Mouse (Mus musculus) small intestine, adult 2 months (tissue): ENCODE results near the gene Thbs4. TPM values are rescaled to one million over a fixed set of nuclear protein-coding genes. Genes with fewer than 3 reads are reported as not detected.

Experiments
- H3K27ac ChIP-seq: fragments of 200-500 bp; 2 replicates; pipeline ENCODE4 v1.5.1; 2012; ENCODE audit warnings: low read depth, low read length, control low read depth, inconsistent platforms; ENCODE audit not compliant: insufficient read depth
- H3K27me3 ChIP-seq: fragments of 200-500 bp; 2 replicates; pipeline ENCODE4 v1.6.1; 2012; ENCODE audit warnings: mild to moderate bottlenecking, moderate library complexity, low read length, inconsistent platforms; ENCODE audit not compliant: control insufficient read depth, insufficient read depth
- H3K36me3 ChIP-seq: fragments of 200-500 bp; 2 replicates; pipeline ENCODE4 v1.6.1; 2012; ENCODE audit warnings: mild to moderate bottlenecking, low read length, control low read depth, inconsistent platforms; ENCODE audit not compliant: control insufficient read depth, insufficient read depth
- H3K4me1 ChIP-seq: fragments of 200-500 bp; 2 replicates; pipeline ENCODE4 v1.6.1; 2012; ENCODE audit warnings: low read length, inconsistent platforms, mixed read lengths; ENCODE audit not compliant: control insufficient read depth, insufficient read depth, insufficient read length
- H3K4me3 ChIP-seq: fragments of 200-500 bp; 2 replicates; pipeline ENCODE4 v1.5.1; 2012; ENCODE audit warnings: low read depth, mild to moderate bottlenecking, control low read depth, inconsistent platforms, low read length, moderate library complexity
- CTCF ChIP-seq: fragments of 200-500 bp; IDR thresholded peaks from 2 replicates; pipeline ENCODE4 v1.5.1; 2012; ENCODE audit warnings: low read depth, mild to moderate bottlenecking, control low read depth, inconsistent platforms, low read length, moderate library complexity, mixed read lengths; ENCODE audit not compliant: insufficient replicate concordance, insufficient read length; ENCODE audit errors: extremely low read depth
- POLR2A ChIP-seq: fragments of 200-500 bp; IDR thresholded peaks from 2 replicates; pipeline ENCODE4 v1.6.1; 2012; ENCODE audit warnings: low read depth, mild to moderate bottlenecking, control low read depth, inconsistent platforms, low read length, moderate library complexity
- WGBS: fragments of 180-500 bp; shearing (Covaris S2); methylation state at CpG from one replicate; pipeline ENCODE4 v1.1.7; 2018; 5-methylcytosine and 5-hydroxymethylcytosine counted together
- polyA plus RNA-seq: library from polyadenylated mRNA; depleted of rRNA; stranded (reverse); fragments of >200 nt; gene quantifications from 2 replicates; pipeline ENCODE4 v1.2.3, GENCODE M21; 2012

Thbs4 gene
- polyA plus RNA-seq, 1 experiment: 2.2 TPM

GRCm38 (mm10) chr13:92750976-92751518 lies 43.6 kb downstream of the Thbs4 start:
- no peaks in the 10 kb centered on the region for H3K36me3 ChIP-seq
- TF ChIP-seq CTCF (peak; percentile 61; the same call in 1 of the 2 replicates), POLR2A (no peak)
- peak overlapping the region; percentile 42 for H3K4me3 ChIP-seq
- WGBS: 9% methylated on average over 7 of the region's 7 CpGs
- H3K4me1 ChIP-seq: no peaks in the 10 kb centered on the region
- H3K27me3 ChIP-seq: no peaks in the 10 kb centered on the region
- no peak overlapping the region for H3K27ac ChIP-seq

GRCm38 (mm10) chr13:92743337-92743736 lies 51.3 kb downstream of the Thbs4 start:
- no peak overlapping the region for H3K4me3 ChIP-seq
- WGBS: 83% methylated on average over 5 of the region's 5 CpGs
- H3K27ac ChIP-seq: no peak overlapping the region
- H3K27me3 ChIP-seq: no peaks in the 10 kb centered on the region
- no peaks in the 10 kb centered on the region for H3K36me3 ChIP-seq
- H3K4me1 ChIP-seq: no peaks in the 10 kb centered on the region
- no peak for TF ChIP-seq CTCF
- TF ChIP-seq POLR2A: no peak

GRCm38 (mm10) chr13:92742886-92743285 lies 51.7 kb downstream of the Thbs4 start:
- no peak for TF ChIP-seq CTCF
- no peak for TF ChIP-seq POLR2A
- no peaks in the 10 kb centered on the region for H3K27me3 ChIP-seq
- WGBS: 84% methylated on average over 4 of the region's 4 CpGs

GRCm38 (mm10) chr13:92740671-92741270 lies 53.8 kb downstream of the Thbs4 start:
- TF ChIP-seq POLR2A: no peak
- TF ChIP-seq CTCF: no peak
- H3K36me3 ChIP-seq: no peaks in the 10 kb centered on the region
- no peak overlapping the region for H3K27ac ChIP-seq
- WGBS: 4% methylated on average over 2 of the region's 2 CpGs
- no peak overlapping the region for H3K4me3 ChIP-seq
- H3K27me3 ChIP-seq: no peaks in the 10 kb centered on the region
- no peaks in the 10 kb centered on the region for H3K4me1 ChIP-seq

More at GRCm38 (mm10) chr13:92742886-92743285, 51.7 kb downstream of the Thbs4 start:
- no peaks in the 10 kb centered on the region for H3K36me3 ChIP-seq
- no peak overlapping the region for H3K4me3 ChIP-seq
- no peaks in the 10 kb centered on the region for H3K4me1 ChIP-seq
- no peak overlapping the region for H3K27ac ChIP-seq

GRCm38 (mm10) chr13:92739858-92740257 lies 54.8 kb downstream of the Thbs4 start:
- TF ChIP-seq POLR2A: no peak
- no peak for TF ChIP-seq CTCF
- H3K27me3 ChIP-seq: no peaks in the 10 kb centered on the region
- H3K4me3 ChIP-seq: no peak overlapping the region
- 81% methylated on average over 3 of the region's 3 CpGs for WGBS
- no peaks in the 10 kb centered on the region for H3K36me3 ChIP-seq
- H3K4me1 ChIP-seq: no peaks in the 10 kb centered on the region
- no peak overlapping the region for H3K27ac ChIP-seq

GRCm38 (mm10) chr13:92738821-92739220 lies 55.8 kb downstream of the Thbs4 start:
- H3K4me3 ChIP-seq: no peak overlapping the region
- 0 out of 2 replicates have a peak overlapping the region, but pooled peaks have one; percentile 36 for H3K27ac ChIP-seq
- TF ChIP-seq POLR2A: no peak
- no peak for TF ChIP-seq CTCF
- no peaks in the 10 kb centered on the region for H3K4me1 ChIP-seq
- 80% methylated on average over 3 of the region's 3 CpGs for WGBS
- no peaks in the 10 kb centered on the region for H3K36me3 ChIP-seq
- no peaks in the 10 kb centered on the region for H3K27me3 ChIP-seq

GRCm38 (mm10) chr13:92736516-92737300 lies 57.9 kb downstream of the Thbs4 start:
- Histone ChIP-seq H3K27me3 (no peaks in the 10 kb centered on the region), H3K4me1 (no peaks in the 10 kb centered on the region), H3K4me3 (no peak overlapping the region), H3K36me3 (no peaks in the 10 kb centered on the region), H3K27ac (no peak overlapping the region)
- whole genome bisulfite sequencing: 37% methylated on average over 11 of the region's 11 CpGs
- TF ChIP-seq CTCF: no peak
- TF ChIP-seq POLR2A: no peak
